Mouse (Mus musculus) cerebellum, adult 18-20 months (tissue): ENCODE results near the gene Wrap73.

ENCODE experiments used
- DNase-seq, 2 experiments: peaks; one replicate each; pipeline ENCODE4 v3.0.0; 2021

Gene Wrap73

GRCm38 (mm10) chr4:154140213-154141008 is 1.8 kb upstream of the Wrap73 start:
- peak in 1 of 2 experiments; percentile 19 for DNase-seq

GRCm38 (mm10) chr4:154141009-154141867 is 934 bp upstream of the Wrap73 start:
- DNase-seq, result peak in 1 of 2 experiments; percentile 52

GRCm38 (mm10) chr4:154144712-154145111 is 2.5 kb downstream of the Wrap73 start:
- DNase-seq, result no peak

GRCm38 (mm10) chr4:154146342-154146741 is 4.2 kb downstream of the Wrap73 start:
- peak; percentile 69 to 70 for DNase-seq

GRCm38 (mm10) chr4:154154104-154154503 is 11.9 kb downstream of the Wrap73 start:
- no peak for DNase-seq

- DNase-seq, result peak in 1 of 2 experiments; percentile 35
These were observed 13.9 kb downstream of the Wrap73 start for GRCm38 (mm10) chr4:154156050-154156449.

GRCm38 (mm10) chr4:154157970-154158662 is 15.9 kb downstream of the Wrap73 start:
- DNase-seq, result peak in 1 of 2 experiments; percentile 14

GRCm38 (mm10) chr4:154159002-154159401 is 16.8 kb downstream of the Wrap73 start:
- peak; percentile 89 for DNase-seq

GRCm38 (mm10) chr4:154159961-154160537 is 17.9 kb downstream of the Wrap73 start:
- DNase-seq, result peak; percentile 40 to 54

GRCm38 (mm10) chr4:154160538-154161390 is 18.6 kb downstream of the Wrap73 start, which contains the start of gene Tprgl:
Tprgl (minus strand) TSS chr4:154160666.
- peak; percentile 97 for DNase-seq

- peak; percentile 77 to 86 for DNase-seq
These were observed 21.1 kb downstream of the Wrap73 start for GRCm38 (mm10) chr4:154163296-154163695.

GRCm38 (mm10) chr4:154167053-154167452 is 24.9 kb downstream of the Wrap73 start:
- DNase-seq, result no peak

- DNase-seq, result no peak
These were observed 27.8 kb downstream of the Wrap73 start for GRCm38 (mm10) chr4:154170021-154170420.

GRCm38 (mm10) chr4:154170506-154171150 is 28.5 kb downstream of the Wrap73 start, which contains the start of gene Megf6:
Megf6 (plus strand) TSS chr4:154170730.
- no peak for DNase-seq

- DNase-seq, result no peak
These were observed 29.2 kb downstream of the Wrap73 start for GRCm38 (mm10) chr4:154171151-154171930.

- no peak for DNase-seq
These were observed 29.9 kb downstream of the Wrap73 start for GRCm38 (mm10) chr4:154171931-154172604.

- no peak for DNase-seq
These were observed 35.1 kb downstream of the Wrap73 start for GRCm38 (mm10) chr4:154177257-154177656.

- DNase-seq, result no peak
These were observed 38.8 kb downstream of the Wrap73 start for GRCm38 (mm10) chr4:154181001-154181400.

GRCm38 (mm10) chr4:154183566-154183965 is 41.4 kb downstream of the Wrap73 start:
- no peak for DNase-seq
